Mouse (Mus musculus) megakaryocyte progenitor cell, adult 5-6 weeks (primary cell): Measurements from ENCODE around the gene Mthfd1. TPM values are rescaled to one million over a fixed set of nuclear protein-coding genes. Genes with fewer than 3 reads are reported as not detected.

Experiments used
- ATAC-seq: replicated peaks from 2 replicates; pipeline ENCODE4 v1.8.0; 2016; ENCODE audit warnings: mild to moderate bottlenecking, moderate TSS enrichment, inconsistent platforms; ENCODE audit not compliant: poor library complexity
- total RNA-seq, 2 experiments: library from RNA; stranded (forward) in 1 of 2; stranded (reverse) in 1 of 2; fragments of 157-497, 149-512 nt in 1 of 2; fragments of 200-1000 nt in 1 of 2; gene quantifications; 2 replicates each; pipeline versions ENCODE4 v1.2.3 to v1.2.4; 2015 to 2017

Mthfd1 gene
- total RNA-seq, 2 experiments from 2014 or later = 113 to 137 TPM

DNA sequence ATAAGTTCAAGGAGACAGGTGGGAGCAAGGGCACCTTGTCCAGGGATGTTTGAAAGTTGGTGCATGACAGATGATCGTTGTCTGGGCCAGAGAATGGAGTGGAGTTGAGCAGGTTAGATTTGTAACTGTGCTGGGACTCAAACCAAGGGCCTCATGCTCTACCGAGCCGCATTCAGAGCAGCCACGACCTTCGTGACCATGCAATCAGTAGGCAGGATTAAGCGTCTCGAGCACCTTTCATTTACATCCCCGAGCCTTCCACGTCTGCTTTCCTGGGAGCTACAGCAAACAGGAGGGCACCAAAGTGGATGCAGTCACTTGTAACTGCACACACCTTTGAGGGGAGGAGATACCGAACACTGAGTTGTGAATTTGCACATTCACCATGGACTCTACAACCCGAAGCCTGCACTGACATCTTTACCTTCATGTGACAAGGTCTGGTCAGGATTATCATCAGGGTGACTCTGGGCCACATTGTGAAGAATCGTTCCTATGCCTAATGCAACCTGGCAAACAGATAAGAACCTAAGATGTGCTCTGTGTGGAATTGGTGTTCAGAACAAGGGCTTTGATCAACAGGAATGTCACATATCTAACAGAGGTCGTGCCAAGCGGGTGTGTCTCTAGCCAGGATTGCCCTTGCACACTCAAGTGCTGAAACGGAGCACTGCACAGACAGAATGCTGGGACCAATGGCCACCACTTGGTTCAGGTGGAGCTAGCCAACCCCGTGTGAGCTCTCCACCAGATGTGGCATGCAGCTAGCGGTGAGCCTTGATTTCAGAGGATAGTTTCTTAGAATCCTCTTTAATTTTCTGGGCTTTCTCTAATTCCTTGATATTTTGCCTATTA is 81.2 kb downstream of the Mthfd1 start:
- 0 out of 2 replicates have a peak, but pooled peaks have one; percentile 20 for ATAC-seq

- peak; percentile 78 for ATAC-seq
These were observed 86.0 kb downstream of the Mthfd1 start for GRCm38 (mm10) chr12:76341080-76341479.

DNA sequence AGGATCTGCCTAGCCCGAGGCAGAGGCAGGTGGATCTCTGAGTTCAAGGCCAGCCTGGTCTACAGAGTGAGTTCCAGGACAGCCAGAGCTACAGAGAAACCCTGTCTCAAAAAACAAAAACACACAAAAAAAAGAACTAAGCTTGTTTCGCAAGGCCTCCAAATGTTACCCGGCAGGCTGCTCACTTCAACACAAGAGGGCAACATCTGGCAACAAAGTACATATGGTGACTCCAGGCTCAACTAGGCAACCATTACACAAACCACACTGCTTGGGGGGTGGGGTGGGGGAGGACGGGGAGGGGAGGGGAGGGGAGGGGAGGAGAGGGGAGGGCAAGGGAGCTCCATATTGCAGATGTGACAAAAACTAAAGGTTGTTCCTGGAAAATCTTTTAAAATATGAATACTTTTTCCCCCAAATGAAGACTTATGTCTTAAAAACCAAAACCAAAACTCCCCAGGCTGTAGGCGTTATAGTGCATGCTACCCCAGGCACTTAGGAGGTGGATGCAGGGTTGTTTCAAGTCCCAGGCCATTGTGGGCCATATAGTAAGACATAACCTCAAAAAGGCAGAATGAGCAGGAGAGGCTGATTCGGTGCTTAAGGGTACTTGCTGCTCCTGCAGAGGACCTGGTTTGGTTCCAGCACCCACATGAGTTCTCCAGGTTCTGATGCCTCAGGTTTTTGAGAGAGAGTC is 90.8 kb downstream of the Mthfd1 start:
- peak; percentile 92 for ATAC-seq

- ATAC-seq = no peak
These were observed 94.7 kb downstream of the Mthfd1 start for GRCm38 (mm10) chr12:76349680-76350220.

GRCm38 (mm10) chr12:76360868-76361267 is 105.8 kb downstream of the Mthfd1 start:
- no peak for ATAC-seq

GRCm38 (mm10) chr12:76361405-76362302 is 106.6 kb downstream of the Mthfd1 start:
- ATAC-seq = peak; percentile 78

- ATAC-seq = peak; percentile 17; the same call in 1 of the 2 replicates
These were observed 107.2 kb downstream of the Mthfd1 start for GRCm38 (mm10) chr12:76362303-76362676.

DNA sequence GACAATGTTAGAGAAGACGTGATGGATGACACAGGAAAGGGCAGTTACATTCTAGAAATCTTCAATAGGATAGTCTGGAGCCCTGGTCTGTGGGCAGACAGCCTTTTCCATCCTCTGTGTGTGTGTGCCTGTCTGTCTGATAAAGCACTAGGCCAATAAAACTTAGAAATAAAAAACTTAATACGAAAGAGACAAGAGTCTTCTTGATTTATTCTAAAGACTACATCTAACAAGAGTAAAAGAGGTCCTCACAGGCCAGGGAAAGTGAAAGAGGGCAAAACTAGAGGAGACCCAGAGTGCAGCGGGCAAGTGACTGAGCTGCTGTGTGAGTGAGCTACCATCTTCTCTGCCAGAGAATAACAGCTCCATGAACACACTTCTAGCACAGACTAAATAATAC is 111.2 kb downstream of the Mthfd1 start:
- ATAC-seq = no peak

GRCm38 (mm10) chr12:76367096-76367995 is 112.2 kb downstream of the Mthfd1 start:
- no peak for ATAC-seq

DNA sequence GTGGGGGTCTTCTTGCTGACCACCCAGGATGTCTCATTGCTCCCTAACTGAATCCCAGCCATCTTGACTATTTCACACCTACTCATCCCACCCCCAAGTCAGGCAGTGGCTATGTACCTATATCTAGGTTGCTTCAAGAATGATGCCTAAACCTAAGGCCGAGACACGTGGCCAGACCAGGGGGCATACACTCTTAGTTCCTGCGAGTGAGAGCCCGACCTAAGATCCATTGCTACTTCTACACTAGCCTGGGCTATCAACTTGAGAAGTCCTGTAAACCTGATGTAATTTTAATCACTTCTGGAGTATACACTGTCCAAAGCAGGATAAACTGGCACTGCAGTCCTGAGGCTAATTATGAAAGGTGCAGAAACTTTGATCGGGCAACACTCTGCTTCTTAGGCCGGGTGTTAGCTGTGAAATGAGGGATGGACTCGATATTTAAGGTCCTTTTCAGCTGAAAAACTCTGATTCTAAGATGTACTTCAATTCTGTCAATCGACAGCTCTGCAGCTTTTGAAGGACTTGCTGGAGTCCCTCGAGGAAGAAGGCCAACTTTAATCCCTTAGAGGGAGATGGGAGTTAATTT is 113.2 kb downstream of the Mthfd1 start:
- ATAC-seq = no peak

GRCm38 (mm10) chr12:76368790-76369205 is 113.7 kb downstream of the Mthfd1 start:
- 0 out of 2 replicates have a peak, but pooled peaks have one; percentile 3 for ATAC-seq

Other genes with a start within 250 kb of the Mthfd1 start
- gene Esr2, start 78.0 kb upstream of the Mthfd1 start, total RNA-seq (2015) = not detected in 2 replicates
- gene Esr2, start 78.0 kb upstream of the Mthfd1 start, total RNA-seq (2017) = not detected in 2 replicates
- not detected in 2 replicates for gene Tex21, start 8.6 kb upstream of the Mthfd1 start, total RNA-seq (2015)
- gene Tex21, start 8.6 kb upstream of the Mthfd1 start, total RNA-seq (2017) = 0.14 TPM in 1 of 2 replicates, not detected in the other
- gene Akap5, start 69.6 kb downstream of the Mthfd1 start, total RNA-seq (2015) = 0.24 and 0.35 TPM in 2 replicates
- 0.25 and 0.74 TPM in 2 replicates for gene Akap5, start 69.6 kb downstream of the Mthfd1 start, total RNA-seq (2017)
- 31.1 and 39.7 TPM in 2 replicates for gene Zbtb25, start 114.3 kb downstream of the Mthfd1 start, total RNA-seq (2015)
- gene Zbtb25, start 114.3 kb downstream of the Mthfd1 start, total RNA-seq (2017) = 15.2 and 17.0 TPM in 2 replicates
- gene Zbtb1, start 115.0 kb downstream of the Mthfd1 start, total RNA-seq (2015) = 14.8 and 17.7 TPM in 2 replicates
- 12.7 and 18.0 TPM in 2 replicates for gene Zbtb1, start 115.0 kb downstream of the Mthfd1 start, total RNA-seq (2017)
- gene Hspa2, start 148.9 kb downstream of the Mthfd1 start, total RNA-seq (2015) = 6.9 and 8.3 TPM in 2 replicates
- 18.2 and 19.9 TPM in 2 replicates for gene Hspa2, start 148.9 kb downstream of the Mthfd1 start, total RNA-seq (2017)
- 0.39 and 0.72 TPM in 2 replicates for gene Ppp1r36, start 162.2 kb downstream of the Mthfd1 start, total RNA-seq (2015)
- 0.24 TPM in 1 of 2 replicates, not detected in the other for gene Ppp1r36, start 162.2 kb downstream of the Mthfd1 start, total RNA-seq (2017)